Mouse (Mus musculus): Measurements from ENCODE around the gene Sprr2k.

DNA sequence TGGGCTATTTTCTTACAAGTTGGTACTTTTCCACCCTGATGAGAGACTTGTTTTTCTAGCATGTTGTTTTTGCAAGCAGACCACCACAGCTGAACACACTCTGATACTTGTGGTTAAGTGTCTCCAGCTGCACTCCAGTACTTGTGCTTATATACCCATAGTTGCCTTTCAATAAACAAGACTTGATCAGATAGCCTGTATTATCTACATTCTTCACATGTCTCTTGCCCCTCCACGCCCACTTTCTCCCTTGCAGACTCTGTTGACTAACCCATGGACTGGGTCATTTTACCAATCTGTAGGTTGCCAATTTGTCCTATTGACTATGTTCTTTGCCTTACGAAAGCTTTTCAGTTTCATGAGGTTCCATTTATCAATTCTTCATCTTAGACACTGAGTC is 37.7 kb downstream of the Sprr2k start:
- TF ChIP-seq CTCF (IDR thresholded peaks at IDR 0.05; ENCODE audit: low read depth): no peak
- TF ChIP-seq EP300 (optimal IDR thresholded peaks at IDR 0.05): no peak

Data from stomach, postnatal 0 days (tissue).